Mouse (Mus musculus) forelimb bud, embryonic 11.5 days (tissue): ENCODE measurements around the gene Pdgfra.

Experiments used
- DNase-seq: peaks from one replicate; pipeline ENCODE4 v3.0.0-alpha.2; 2012; ENCODE audit warnings: low read depth, low spot score

Pdgfra gene

DNA sequence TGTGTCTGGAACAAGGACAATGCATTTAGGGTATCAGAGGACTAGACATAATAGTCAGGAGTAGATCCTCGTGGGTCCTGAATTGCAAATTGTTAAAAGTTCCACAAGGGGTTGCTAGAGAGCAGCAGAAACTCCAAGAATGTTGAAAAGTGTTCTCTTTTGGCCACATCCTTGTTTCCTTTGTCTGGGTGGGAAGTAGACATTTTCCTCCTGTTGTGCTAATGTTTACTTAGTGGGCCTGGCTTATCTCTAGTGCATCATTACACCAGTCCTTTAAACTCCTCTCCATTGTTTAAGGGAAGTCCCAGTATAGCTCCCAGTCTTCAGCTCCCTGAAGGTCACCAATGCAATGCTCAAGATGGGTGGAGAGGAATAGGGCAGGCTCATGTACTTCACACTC, 57.9 kb downstream of the Pdgfra start:
- peak; percentile 61 for DNase-seq

DNA sequence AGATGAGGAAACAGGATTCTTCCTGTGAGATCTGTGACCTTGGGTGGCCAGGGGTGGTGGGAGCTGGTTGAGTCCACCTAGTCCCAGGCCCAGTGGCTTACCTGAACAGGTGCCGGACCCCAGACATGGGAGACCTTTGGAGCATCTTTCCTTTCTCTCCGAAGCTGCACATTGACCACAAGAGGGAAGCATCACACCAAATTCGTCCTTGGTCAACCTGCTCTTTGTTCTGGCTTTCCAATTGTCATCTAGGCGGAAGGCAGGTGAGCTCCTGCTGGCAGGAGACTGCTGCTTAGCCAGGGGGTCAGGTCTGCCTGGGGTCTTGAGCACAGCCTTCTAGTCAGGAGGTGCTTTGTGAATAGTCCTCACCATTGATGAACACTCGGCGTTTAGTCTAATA, 62.4 kb downstream of the Pdgfra start:
- DNase-seq, result no peak

DNA sequence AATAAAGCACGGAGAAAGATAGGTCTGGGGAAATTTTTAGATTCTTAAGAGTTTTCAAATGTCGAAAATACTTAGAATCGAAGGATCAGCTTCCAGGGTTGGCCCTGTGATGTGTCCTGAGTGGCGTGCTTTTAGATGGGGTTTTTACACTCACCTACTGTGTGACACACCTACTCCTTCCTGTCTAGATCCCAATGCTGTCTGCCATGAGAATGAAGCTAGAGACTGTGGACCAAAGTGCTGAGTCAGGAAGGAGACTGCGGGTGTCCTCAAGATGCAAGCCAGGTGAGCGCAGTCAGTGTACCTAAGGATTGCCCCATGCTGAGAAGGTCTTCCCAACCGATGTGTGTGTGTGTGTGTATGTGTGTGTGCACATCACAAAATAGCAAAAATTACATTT, 62.8 kb downstream of the Pdgfra start:
- no peak for DNase-seq

DNA sequence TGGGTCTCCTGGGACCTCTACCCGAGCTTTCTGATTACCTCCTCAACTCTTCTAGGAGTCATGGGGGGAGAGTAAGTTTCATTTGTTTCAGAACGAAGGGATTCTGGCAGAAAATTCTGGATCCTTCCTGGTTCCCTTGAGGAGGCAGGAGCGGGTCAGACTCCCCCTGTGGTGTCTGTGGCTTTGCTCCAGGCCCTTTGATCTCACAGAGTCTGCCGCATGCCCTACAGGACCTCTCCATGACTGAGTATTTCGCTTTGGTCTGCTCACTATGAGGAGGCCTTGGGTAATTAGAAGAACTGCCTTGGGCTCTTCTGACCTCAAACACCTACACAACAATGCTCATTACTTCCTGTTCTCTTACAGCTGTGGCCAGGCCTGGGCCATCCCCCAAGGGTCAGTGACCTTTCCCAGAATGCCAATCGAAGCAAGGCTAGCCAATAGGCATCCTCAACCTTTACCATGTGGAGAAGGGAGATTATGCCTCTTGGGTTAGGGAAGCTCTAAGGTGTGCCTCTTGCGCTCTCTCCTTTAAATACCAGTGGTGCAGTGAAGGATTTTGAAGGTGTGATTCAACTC, 63.7 kb downstream of the Pdgfra start:
- no peak for DNase-seq

DNA sequence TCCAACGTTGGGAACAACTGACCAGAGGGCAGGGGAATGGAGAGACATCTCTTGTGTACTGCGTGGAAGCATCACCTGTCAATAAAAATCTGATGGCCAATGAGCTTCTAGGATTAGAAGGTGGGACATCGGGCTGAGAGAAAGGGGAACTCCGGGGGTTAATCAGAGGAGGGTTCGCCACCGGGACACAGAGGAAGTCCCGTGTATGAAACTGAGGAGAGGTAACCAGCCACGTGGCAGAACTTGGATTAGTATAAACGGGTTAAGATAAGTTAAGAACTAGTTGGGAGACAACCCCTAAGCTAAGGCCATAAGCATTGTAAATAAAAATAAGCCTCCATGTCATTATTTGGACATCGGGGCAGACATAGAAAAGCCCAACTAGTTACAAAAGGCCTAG, 69.5 kb downstream of the Pdgfra start:
- no peak for DNase-seq

DNA sequence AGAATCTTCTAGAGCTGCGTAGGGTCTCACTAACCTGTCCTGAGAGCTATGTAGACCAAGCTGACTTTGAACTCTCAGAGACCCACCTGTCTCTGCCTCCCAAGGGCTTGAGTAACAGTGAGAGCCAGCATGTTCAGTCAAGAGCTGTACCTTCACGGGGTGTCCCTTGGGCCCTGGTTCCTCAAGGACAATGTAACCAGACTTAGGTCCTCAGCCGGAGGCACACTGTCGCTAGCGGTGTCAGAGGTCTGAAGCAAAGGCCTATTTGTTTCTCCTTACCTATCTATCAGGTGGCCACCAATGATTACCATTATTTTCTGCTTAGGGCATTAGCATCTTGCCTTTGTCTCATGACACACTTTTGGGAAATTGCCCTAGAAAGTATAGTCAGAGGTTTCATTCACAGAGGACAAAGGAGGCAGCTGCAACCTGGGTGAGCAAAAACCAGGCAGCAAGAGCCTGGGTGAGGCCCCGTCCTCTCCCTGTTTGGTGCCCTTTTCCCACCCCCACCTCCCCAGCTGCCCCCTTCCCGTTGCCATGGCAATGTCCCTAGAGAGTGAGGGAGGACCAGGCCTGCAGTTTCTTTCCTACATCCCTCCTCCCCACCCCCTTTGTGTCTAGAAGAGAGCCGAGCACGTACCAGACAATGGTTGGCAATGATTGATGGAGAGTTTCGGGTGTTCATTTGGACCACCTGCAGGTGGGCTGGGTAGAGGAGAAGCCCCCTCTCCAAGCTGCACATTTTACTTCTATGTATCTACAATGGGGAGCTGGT, 70.6 kb downstream of the Pdgfra start:
- DNase-seq, result no peak

DNA sequence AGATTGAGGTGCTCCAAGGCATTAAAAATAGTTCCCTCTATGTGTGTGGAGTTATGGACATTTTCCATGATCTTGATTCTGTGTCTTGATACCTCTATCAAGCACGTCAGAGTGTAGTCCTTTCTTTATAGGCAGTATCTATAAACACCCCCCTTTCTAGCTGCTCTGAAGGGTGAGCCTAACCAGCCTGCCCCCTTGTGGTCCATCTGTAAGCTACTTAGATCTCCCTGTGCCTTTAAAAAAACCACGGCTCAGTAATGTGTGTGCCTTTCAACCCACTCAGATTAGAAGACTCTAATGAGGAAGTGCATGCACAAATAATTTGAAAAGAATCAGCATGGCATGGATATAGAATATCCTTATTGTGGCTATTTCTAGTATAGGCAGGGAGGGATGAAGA, 86.3 kb downstream of the Pdgfra start:
- DNase-seq, result no peak

DNA sequence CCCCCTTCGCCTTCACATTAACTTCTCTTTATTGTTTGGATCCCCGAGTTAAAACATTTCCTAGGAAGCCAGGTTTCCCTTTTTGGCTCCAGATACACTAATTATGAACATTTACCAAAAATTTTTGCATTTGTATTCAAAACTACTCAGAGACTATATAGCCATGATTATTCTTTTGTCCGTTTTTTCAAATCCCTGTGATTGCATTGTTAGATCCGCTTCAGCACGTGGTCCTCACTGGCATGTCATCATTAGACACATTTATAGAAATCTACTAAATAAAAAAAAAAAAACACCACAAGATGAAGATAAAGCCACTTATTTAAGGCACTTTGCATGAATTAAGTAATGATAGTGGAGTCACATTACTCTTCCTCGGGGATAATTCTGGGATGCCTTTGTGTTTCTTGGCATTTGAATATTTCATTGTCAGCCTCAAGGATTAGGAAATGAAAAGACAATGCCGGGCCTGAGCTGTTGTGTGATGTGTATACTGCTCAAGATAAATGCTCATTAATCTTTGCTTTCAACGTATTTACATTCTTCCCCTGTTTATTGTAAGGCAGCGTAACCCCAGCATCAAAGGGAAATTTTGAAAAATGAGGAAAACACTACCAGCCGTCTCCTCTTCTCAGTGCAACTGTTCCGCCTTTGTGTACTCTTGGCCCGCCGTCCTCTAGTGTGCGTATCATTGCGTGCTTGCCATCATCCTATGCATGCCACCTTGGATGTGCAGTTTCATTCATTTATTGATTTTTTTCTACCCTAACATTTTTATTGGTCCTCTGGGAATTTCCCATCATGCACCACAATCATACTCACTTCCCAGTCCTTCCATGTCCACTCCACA, 87.1 kb downstream of the Pdgfra start:
- DNase-seq, result no peak

DNA sequence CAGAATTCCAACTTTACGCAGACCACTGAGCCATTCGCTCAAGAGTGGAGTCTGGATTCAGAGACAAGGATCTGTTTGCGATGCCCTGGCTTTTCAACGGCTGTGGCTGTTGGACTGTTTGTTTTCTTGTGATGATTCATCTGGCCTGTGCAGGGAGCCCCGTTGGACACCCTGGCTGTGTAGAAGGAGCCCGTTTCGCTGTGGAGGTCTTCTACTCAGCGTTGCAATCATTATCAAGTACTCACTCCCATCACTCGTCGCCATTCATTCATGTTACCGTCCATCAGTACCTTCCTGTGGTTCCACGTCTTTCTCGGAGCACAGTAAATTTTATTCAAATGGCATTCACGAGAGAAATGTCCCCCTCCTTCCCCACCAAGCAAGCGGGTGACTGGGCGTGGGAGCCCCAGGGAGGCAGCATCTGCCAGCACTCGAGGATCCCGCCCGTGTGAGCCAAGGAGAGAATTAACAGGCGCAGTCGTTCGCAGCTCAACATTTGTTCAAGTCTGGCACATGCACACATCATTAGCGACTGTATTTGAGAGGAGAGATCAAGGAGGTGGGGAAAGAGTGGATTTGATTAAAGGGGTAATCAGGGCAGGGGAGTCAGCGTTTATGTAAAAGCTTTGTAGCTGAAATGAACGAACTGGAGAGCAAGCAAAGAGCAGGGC, 95.1 kb downstream of the Pdgfra start:
- DNase-seq, result peak; percentile 30
